Mouse (Mus musculus): ENCODE measurements around the gene Phospho1. TPM values are rescaled to one million over a fixed set of nuclear protein-coding genes. Genes with fewer than 3 reads are reported as not detected.
A peak's percentile ranks its signal among the peaks of the same experiment; 100 is the strongest.

Phospho1 gene
- total and polyA plus RNA-seq, 3 experiments: 7.4 to 236 (median 43.0) TPM

GRCm38 (mm10) chr11:95833631-95834142 is 9.4 kb downstream of the Phospho1 start:
- Histone ChIP-seq H3K4me3 (ENCODE audit: low read depth, low read length) (peak overlapping the region; percentile 72), H3K36me3 (replicated peaks) (peaks cover 78% of the 10 kb centered on the region), H3K9me3 (replicated peaks) (peaks cover 13% of the 10 kb centered on the region), H3K27me3 (ENCODE audit: insufficient read depth, low read length) (no peaks in the 10 kb centered on the region; the same call in 1 of the 2 replicates), H3K4me1 (ENCODE audit: insufficient read depth, low read depth, low read length) (peaks cover 98% of the 10 kb centered on the region)
- ATAC-seq (ENCODE audit: extremely low read depth, insufficient number of reproducible peaks, low FRiP score, poor library complexity, severe bottlenecking) (no peak), DNase-seq (ENCODE audit: low spot score) (peak; percentile 53)
- no peak for TF ChIP-seq POLR2AphosphoS5 (IDR thresholded peaks at IDR 0.05; ENCODE audit: insufficient replicate concordance, low read depth, low read length)
- no peak for TF ChIP-seq TAL1 (conservative IDR thresholded peaks at IDR 0.05; ENCODE audit: low read depth, low read length)
- TF ChIP-seq GATA1 (IDR thresholded peaks at IDR 0.05; ENCODE audit: borderline replicate concordance, low read length): no peak
- TF ChIP-seq CTCF (IDR thresholded peaks at IDR 0.05; ENCODE audit: low read depth, low read length): no peak

GRCm38 (mm10) chr11:95834143-95834667 is 9.9 kb downstream of the Phospho1 start:
- TF ChIP-seq GATA2 (IDR thresholded peaks at IDR 0.05; ENCODE audit: borderline replicate concordance, low read depth, low read length) (no peak), TAL1 (conservative IDR thresholded peaks at IDR 0.05; ENCODE audit: low read depth, low read length) (peak; percentile 53; the same call in 1 of the 2 replicates), CTCF (IDR thresholded peaks at IDR 0.05; ENCODE audit: low read depth, low read length) (no peak)
- DNase-seq (ENCODE audit: low spot score) (peak; percentile 83), ATAC-seq (ENCODE audit: extremely low read depth, insufficient number of reproducible peaks, low FRiP score, poor library complexity, severe bottlenecking) (peak; percentile 71)
- Histone ChIP-seq H3K36me3 (replicated peaks) (peaks cover 76% of the 10 kb centered on the region), H3K4me1 (ENCODE audit: insufficient read depth, low read depth, low read length) (peaks cover 98% of the 10 kb centered on the region), H3K9me3 (replicated peaks) (peaks cover 13% of the 10 kb centered on the region), H3K27me3 (ENCODE audit: insufficient read depth, low read length) (no peaks in the 10 kb centered on the region; the same call in 1 of the 2 replicates), H3K4me3 (ENCODE audit: low read depth, low read length) (peak overlapping the region; percentile 72)

- ATAC-seq (ENCODE audit: extremely low read depth, insufficient number of reproducible peaks, low FRiP score, poor library complexity, severe bottlenecking): peak; percentile 70
- Histone ChIP-seq H3K4me1 (ENCODE audit: insufficient read depth, low read depth, low read length) (peaks cover 97% of the 10 kb centered on the region), H3K36me3 (replicated peaks) (peaks cover 68% of the 10 kb centered on the region), H3K4me3 (ENCODE audit: low read depth, low read length) (peak overlapping the region; percentile 72; the same call in 1 of the 2 replicates), H3K9me3 (replicated peaks) (peaks cover 13% of the 10 kb centered on the region), H3K27me3 (ENCODE audit: insufficient read depth, low read length) (no peaks in the 10 kb centered on the region; the same call in 1 of the 2 replicates)
- peak; percentile 87 for DNase-seq (ENCODE audit: low spot score)
- TF ChIP-seq TAL1 (conservative IDR thresholded peaks at IDR 0.05; ENCODE audit: low read depth, low read length) (peak; percentile 90), POLR2AphosphoS5 (IDR thresholded peaks at IDR 0.05; ENCODE audit: insufficient replicate concordance, low read depth, low read length) (no peak)
Measured at GRCm38 (mm10) chr11:95834742-95835710, 10.7 kb downstream of the Phospho1 start.

GRCm38 (mm10) chr11:95835832-95836231 is 11.5 kb downstream of the Phospho1 start:
- peaks cover 62% of the 10 kb centered on the region for H3K36me3 ChIP-seq (replicated peaks)
- TF ChIP-seq GATA1 (IDR thresholded peaks at IDR 0.05; ENCODE audit: borderline replicate concordance, low read length): no peak
- no peak for TF ChIP-seq GATA2 (IDR thresholded peaks at IDR 0.05; ENCODE audit: borderline replicate concordance, low read depth, low read length)
- no peak for TF ChIP-seq CTCF (IDR thresholded peaks at IDR 0.05; ENCODE audit: low read depth, low read length)
- no peak for TF ChIP-seq POLR2AphosphoS5 (IDR thresholded peaks at IDR 0.05; ENCODE audit: insufficient replicate concordance, low read depth, low read length)
- H3K9me3 ChIP-seq (replicated peaks): peaks cover 5% of the 10 kb centered on the region
- DNase-seq (ENCODE audit: low spot score) (no peak), ATAC-seq (ENCODE audit: extremely low read depth, insufficient number of reproducible peaks, low FRiP score, poor library complexity, severe bottlenecking) (no peak)
- peaks cover 97% of the 10 kb centered on the region for H3K4me1 ChIP-seq (ENCODE audit: insufficient read depth, low read depth, low read length)
- H3K4me3 ChIP-seq (ENCODE audit: low read depth, low read length): peak overlapping the region; percentile 56; the same call in 1 of the 2 replicates
- H3K27me3 ChIP-seq (ENCODE audit: insufficient read depth, low read length): no peaks in the 10 kb centered on the region

- DNase-seq (ENCODE audit: low spot score) (no peak), ATAC-seq (ENCODE audit: extremely low read depth, insufficient number of reproducible peaks, low FRiP score, poor library complexity, severe bottlenecking) (no peak)
- peaks cover 56% of the 10 kb centered on the region for H3K36me3 ChIP-seq (replicated peaks)
- no peaks in the 10 kb centered on the region for H3K9me3 ChIP-seq (replicated peaks)
- H3K27me3 ChIP-seq (ENCODE audit: insufficient read depth, low read length): no peaks in the 10 kb centered on the region
- peaks cover 97% of the 10 kb centered on the region for H3K4me1 ChIP-seq (ENCODE audit: insufficient read depth, low read depth, low read length)
- no peak for TF ChIP-seq GATA1 (IDR thresholded peaks at IDR 0.05; ENCODE audit: borderline replicate concordance, low read length)
- TF ChIP-seq TAL1 (conservative IDR thresholded peaks at IDR 0.05; ENCODE audit: low read depth, low read length): no peak
- TF ChIP-seq CTCF (IDR thresholded peaks at IDR 0.05; ENCODE audit: low read depth, low read length): no peak
- no peak for TF ChIP-seq GATA2 (IDR thresholded peaks at IDR 0.05; ENCODE audit: borderline replicate concordance, low read depth, low read length)
- no peak for TF ChIP-seq POLR2AphosphoS5 (IDR thresholded peaks at IDR 0.05; ENCODE audit: insufficient replicate concordance, low read depth, low read length)
- H3K4me3 ChIP-seq (ENCODE audit: low read depth, low read length): no peak overlapping the region
Measured at GRCm38 (mm10) chr11:95836433-95836832, 12.1 kb downstream of the Phospho1 start.

- Histone ChIP-seq H3K4me1 (ENCODE audit: insufficient read depth, low read depth, low read length) (peaks cover 98% of the 10 kb centered on the region), H3K36me3 (replicated peaks) (peaks cover 51% of the 10 kb centered on the region), H3K27me3 (ENCODE audit: insufficient read depth, low read length) (no peaks in the 10 kb centered on the region), H3K9me3 (replicated peaks) (no peaks in the 10 kb centered on the region), H3K4me3 (ENCODE audit: low read depth, low read length) (peak within 1 kb of the TSS; percentile 56; the same call in 1 of the 2 replicates)
- no peak for TF ChIP-seq CTCF (IDR thresholded peaks at IDR 0.05; ENCODE audit: low read depth, low read length)
- ATAC-seq (ENCODE audit: extremely low read depth, insufficient number of reproducible peaks, low FRiP score, poor library complexity, severe bottlenecking) (no peak), DNase-seq (ENCODE audit: low spot score) (no peak)
Measured at GRCm38 (mm10) chr11:95837059-95837458, 12.8 kb downstream of the Phospho1 start, which contains the start of gene Gngt2. Gene Gngt2, plus strand, starts transcription at chr11:95837216.

Measured in G1E (cell line).